Mouse (Mus musculus): Measurements from ENCODE around the gene Tmem235. TPM values are rescaled to one million over a fixed set of nuclear protein-coding genes. Genes with fewer than 3 reads are reported as not detected.
"Not testable (repeated sequence)": the region's sequence is repeated elsewhere in the genome, so short reads cannot be mapped to it uniquely, and the experiment has no call there.

Gene Tmem235
- not detected in 2 replicates for polyA plus RNA-seq (2014; fragmentation: Nextera tagmentation; extraction: Ambion mirVana)

DNA sequence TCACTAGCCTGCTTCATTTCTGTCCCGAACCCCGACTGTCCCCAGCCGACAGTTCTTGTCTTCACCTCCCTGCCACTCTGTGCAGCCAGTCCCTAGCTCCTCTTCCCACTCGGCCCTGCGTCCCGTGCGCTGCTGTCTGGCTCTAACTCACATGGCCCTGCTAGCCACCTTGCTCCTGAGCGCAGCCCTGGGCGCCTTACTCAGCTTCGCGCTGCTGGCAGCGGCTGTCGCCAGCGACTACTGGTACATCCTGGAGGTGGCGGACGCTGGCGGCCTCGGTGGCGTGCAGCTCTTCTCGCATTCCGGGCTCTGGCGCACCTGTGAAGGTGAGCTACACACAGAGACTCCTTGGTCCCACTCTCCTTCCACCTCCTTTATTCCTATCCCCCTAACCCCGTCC is at the start of gene Tmem235:
Tmem235 (plus strand) TSS at position 152 of the 400 bp plus-strand sequence.
- H3K4me2 ChIP-seq (ENCODE audit: low read depth, low read length), result peak within 1 kb of the TSS; percentile 31
- peaks cover 20% of the 10 kb centered on the region for H3K36me3 ChIP-seq (ENCODE audit: control insufficient read depth, insufficient read depth, low read length)
- WGBS, result 3% methylated on average over 23 of the region's 23 CpGs
- peak within 1 kb of the TSS; percentile 31; the same call in 1 of the 2 replicates for H3K9ac ChIP-seq (ENCODE audit: low read depth, low read length)
- DNase-seq (ENCODE audit: low spot score) (no peak), ATAC-seq (ENCODE audit: low read depth) (no peak)
- peaks cover 8% of the 10 kb centered on the region; the same call in 1 of the 2 replicates for H3K4me1 ChIP-seq (ENCODE audit: control insufficient read depth, insufficient read depth, low read length)
- peaks cover 39% of the 10 kb centered on the region for H3K27me3 ChIP-seq (replicated peaks; ENCODE audit: control insufficient read depth, insufficient read depth, low read length)
- no peaks in the 10 kb centered on the region for H3K9me3 ChIP-seq (ENCODE audit: control insufficient read depth, low read length)
- peak within 1 kb of the TSS; percentile 5; the same call in 1 of the 2 replicates for H3K4me3 ChIP-seq (ENCODE audit: low read depth, low read length)
- H3K27ac ChIP-seq (replicated peaks; ENCODE audit: low read depth, low read length), result no peak within 1 kb of the TSS

DNA sequence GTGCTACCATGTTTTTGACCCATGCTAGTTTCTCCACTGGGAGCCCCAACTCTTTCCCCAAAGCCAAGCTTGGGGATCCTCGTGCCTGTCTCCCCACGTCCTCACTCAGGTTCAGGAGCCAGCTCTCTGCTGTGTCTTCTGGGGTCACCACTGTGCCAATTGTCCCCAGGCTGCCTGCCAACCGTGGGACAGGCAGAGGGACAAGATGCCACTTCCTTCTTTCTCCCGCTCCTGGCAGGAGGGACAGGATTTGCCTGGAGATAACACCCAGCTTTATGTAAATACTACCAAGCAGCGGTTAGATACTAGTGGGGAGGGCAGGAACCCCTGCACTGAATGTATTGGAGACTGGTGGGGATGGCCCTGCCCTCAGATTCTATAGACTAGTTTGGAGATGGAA is 46.7 kb upstream of the Tmem235 start:
- 85% methylated on average over 5 of the region's 5 CpGs for WGBS
- Histone ChIP-seq H3K9me3 (ENCODE audit: control insufficient read depth, low read length) (no peaks in the 10 kb centered on the region), H3K4me1 (ENCODE audit: control insufficient read depth, insufficient read depth, low read length) (peaks cover 5% of the 10 kb centered on the region; the same call in 1 of the 2 replicates), H3K27ac (replicated peaks; ENCODE audit: low read depth, low read length) (no peak overlapping the region), H3K27me3 (replicated peaks; ENCODE audit: control insufficient read depth, insufficient read depth, low read length) (no peaks in the 10 kb centered on the region), H3K9ac (ENCODE audit: low read depth, low read length) (no peak overlapping the region), H3K36me3 (ENCODE audit: control insufficient read depth, insufficient read depth, low read length) (peaks cover 51% of the 10 kb centered on the region), H3K4me2 (ENCODE audit: low read depth, low read length) (no peak overlapping the region), H3K4me3 (ENCODE audit: low read depth, low read length) (no peak overlapping the region)
- no peak for DNase-seq (ENCODE audit: low spot score)
- no peak for ATAC-seq (ENCODE audit: low read depth)

DNA sequence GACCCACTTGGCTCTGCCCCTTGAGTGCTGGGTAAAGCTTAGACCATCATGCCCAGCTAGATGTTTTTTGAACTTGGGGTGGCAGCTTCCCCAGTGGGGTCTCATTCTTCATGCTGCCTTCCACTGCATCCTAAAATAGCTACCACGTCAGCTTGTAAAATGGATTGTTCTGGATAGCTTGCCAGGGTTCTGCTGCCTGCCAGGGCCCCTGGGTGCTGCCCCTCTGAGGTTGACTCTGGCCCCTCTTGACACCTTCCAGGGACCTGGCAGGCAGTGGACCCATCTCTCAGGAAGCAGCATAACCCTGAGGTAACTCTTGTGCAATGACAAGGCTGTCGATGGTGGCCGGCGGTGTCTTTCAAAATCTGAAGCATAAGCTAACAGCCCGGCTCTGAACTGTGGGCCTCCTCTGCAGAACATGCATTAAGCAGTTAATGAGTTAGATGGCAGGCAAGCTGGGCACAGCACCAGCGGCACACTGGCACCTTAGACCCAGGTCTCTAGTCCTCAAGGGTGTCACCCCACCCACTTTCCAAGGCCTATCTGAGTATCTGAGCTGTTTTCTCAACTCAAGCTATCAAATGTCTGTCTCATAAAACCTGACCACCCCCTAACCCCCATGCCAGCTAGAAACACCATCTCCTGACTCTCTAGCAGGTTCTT is 45.7 kb upstream of the Tmem235 start:
- H3K27ac ChIP-seq (replicated peaks; ENCODE audit: low read depth, low read length), result no peak overlapping the region
- no peak overlapping the region for H3K9ac ChIP-seq (ENCODE audit: low read depth, low read length)
- H3K4me1 ChIP-seq (ENCODE audit: control insufficient read depth, insufficient read depth, low read length), result peaks cover 5% of the 10 kb centered on the region; the same call in 1 of the 2 replicates
- no peak for DNase-seq (ENCODE audit: low spot score)
- no peak overlapping the region for H3K4me3 ChIP-seq (ENCODE audit: low read depth, low read length)
- H3K36me3 ChIP-seq (ENCODE audit: control insufficient read depth, insufficient read depth, low read length), result peaks cover 61% of the 10 kb centered on the region
- 88% methylated on average over 6 of the region's 6 CpGs for WGBS
- no peaks in the 10 kb centered on the region for H3K27me3 ChIP-seq (replicated peaks; ENCODE audit: control insufficient read depth, insufficient read depth, low read length)
- no peak for ATAC-seq (ENCODE audit: low read depth)
- H3K9me3 ChIP-seq (ENCODE audit: control insufficient read depth, low read length), result no peaks in the 10 kb centered on the region
- no peak overlapping the region for H3K4me2 ChIP-seq (ENCODE audit: low read depth, low read length)

DNA sequence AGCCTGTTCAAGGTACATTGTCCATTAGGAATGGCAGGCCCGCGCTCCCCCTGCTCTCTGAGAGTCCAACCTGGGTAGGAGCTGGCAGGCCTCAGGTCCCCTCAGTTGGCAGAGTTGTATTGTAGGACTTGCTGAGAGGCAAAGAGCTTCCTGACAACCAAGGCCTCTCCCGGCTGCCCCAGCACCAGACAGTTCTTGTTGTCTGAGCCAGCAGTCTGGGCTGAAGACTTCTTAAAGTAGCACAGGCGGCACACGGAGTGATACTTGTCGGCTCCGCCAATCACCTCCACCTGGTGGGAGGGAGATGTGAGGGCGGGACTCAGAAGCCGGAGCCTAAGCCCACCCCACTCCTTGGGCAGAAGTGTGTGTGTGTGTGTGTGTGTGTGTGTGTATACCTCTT is 44.7 kb upstream of the Tmem235 start:
- H3K4me1 ChIP-seq (ENCODE audit: control insufficient read depth, insufficient read depth, low read length); H3K9me3 ChIP-seq (ENCODE audit: control insufficient read depth, low read length); H3K4me3 ChIP-seq (ENCODE audit: low read depth, low read length); ATAC-seq (ENCODE audit: low read depth); H3K27me3 ChIP-seq (replicated peaks; ENCODE audit: control insufficient read depth, insufficient read depth, low read length); H3K4me2 ChIP-seq (ENCODE audit: low read depth, low read length); H3K27ac ChIP-seq (replicated peaks; ENCODE audit: low read depth, low read length); H3K9ac ChIP-seq (ENCODE audit: low read depth, low read length); DNase-seq (ENCODE audit: low spot score): not testable (repeated sequence)
- 83% methylated on average over 3 of the region's 9 CpGs for WGBS
- H3K36me3 ChIP-seq (ENCODE audit: control insufficient read depth, insufficient read depth, low read length), result peaks cover 69% of the 10 kb centered on the region

DNA sequence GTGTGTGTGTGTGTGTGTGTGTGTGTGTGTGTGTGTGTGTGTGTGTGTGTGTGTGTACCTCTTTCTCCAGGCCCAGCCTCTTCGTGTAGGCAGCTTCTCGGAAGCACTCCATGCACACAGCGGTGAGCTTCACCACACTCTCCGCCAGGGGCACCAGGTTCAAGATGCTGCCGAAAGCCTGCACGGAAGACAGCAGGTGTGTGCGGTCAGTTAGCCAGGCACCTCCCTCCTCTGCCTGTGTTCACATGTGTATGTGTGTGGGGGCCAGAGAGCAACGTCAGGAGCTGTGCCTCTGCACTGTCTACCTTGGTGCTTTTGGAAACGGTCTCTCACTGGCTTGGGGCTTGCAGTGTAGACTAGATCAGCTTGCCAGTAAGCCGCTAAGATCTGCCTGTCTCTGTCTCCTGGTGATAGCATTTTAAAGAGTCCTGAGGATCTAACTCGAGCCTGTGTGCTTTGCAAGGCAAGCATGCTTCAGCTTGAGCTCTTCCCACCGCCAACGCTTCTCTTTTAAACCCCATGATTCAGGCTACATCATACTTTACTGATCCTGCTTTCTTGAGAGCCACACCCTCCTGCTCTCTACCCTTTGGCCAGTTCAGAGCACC is 44.1 kb upstream of the Tmem235 start:
- DNase-seq (ENCODE audit: low spot score) (no peak), ATAC-seq (ENCODE audit: low read depth) (no peak)
- no peaks in the 10 kb centered on the region for H3K27me3 ChIP-seq (replicated peaks; ENCODE audit: control insufficient read depth, insufficient read depth, low read length)
- no peak overlapping the region for H3K4me2 ChIP-seq (ENCODE audit: low read depth, low read length)
- H3K36me3 ChIP-seq (ENCODE audit: control insufficient read depth, insufficient read depth, low read length), result peaks cover 75% of the 10 kb centered on the region
- H3K4me3 ChIP-seq (ENCODE audit: low read depth, low read length), result no peak overlapping the region
- 82% methylated on average over 10 of the region's 13 CpGs for WGBS
- no peaks in the 10 kb centered on the region for H3K4me1 ChIP-seq (ENCODE audit: control insufficient read depth, insufficient read depth, low read length)
- no peak overlapping the region for H3K9ac ChIP-seq (ENCODE audit: low read depth, low read length)
- no peak overlapping the region for H3K27ac ChIP-seq (replicated peaks; ENCODE audit: low read depth, low read length)
- no peaks in the 10 kb centered on the region for H3K9me3 ChIP-seq (ENCODE audit: control insufficient read depth, low read length)

DNA sequence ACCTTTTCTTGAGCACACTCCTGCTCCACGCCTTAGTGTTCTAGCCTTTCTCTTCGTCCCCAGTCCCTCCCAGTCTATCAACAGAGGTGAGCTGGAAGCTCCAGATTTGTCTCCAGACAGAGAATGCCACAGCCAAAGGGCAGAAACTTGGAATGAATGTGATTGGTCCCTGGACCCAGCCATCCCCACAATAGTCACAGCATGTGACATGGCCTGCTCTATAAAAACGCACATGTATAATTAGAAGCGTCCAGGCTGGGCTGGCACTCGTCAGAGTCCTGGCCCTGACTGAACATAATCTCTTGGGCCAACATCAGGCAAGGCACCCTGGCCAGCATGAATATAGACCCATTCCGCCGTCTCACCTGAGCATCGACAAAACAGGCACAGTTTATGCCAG is 41.5 kb upstream of the Tmem235 start:
- no peaks in the 10 kb centered on the region for H3K9me3 ChIP-seq (ENCODE audit: control insufficient read depth, low read length)
- no peak overlapping the region for H3K9ac ChIP-seq (ENCODE audit: low read depth, low read length)
- WGBS, result 80% methylated on average over 8 of the region's 8 CpGs
- no peaks in the 10 kb centered on the region for H3K27me3 ChIP-seq (replicated peaks; ENCODE audit: control insufficient read depth, insufficient read depth, low read length)
- H3K27ac ChIP-seq (replicated peaks; ENCODE audit: low read depth, low read length), result no peak overlapping the region
- H3K4me3 ChIP-seq (ENCODE audit: low read depth, low read length), result no peak overlapping the region
- no peak for ATAC-seq (ENCODE audit: low read depth)
- DNase-seq (ENCODE audit: low spot score), result no peak
- peaks cover 7% of the 10 kb centered on the region; the same call in 1 of the 2 replicates for H3K4me1 ChIP-seq (ENCODE audit: control insufficient read depth, insufficient read depth, low read length)
- H3K36me3 ChIP-seq (ENCODE audit: control insufficient read depth, insufficient read depth, low read length), result peaks cover 67% of the 10 kb centered on the region
- H3K4me2 ChIP-seq (ENCODE audit: low read depth, low read length), result no peak overlapping the region

DNA sequence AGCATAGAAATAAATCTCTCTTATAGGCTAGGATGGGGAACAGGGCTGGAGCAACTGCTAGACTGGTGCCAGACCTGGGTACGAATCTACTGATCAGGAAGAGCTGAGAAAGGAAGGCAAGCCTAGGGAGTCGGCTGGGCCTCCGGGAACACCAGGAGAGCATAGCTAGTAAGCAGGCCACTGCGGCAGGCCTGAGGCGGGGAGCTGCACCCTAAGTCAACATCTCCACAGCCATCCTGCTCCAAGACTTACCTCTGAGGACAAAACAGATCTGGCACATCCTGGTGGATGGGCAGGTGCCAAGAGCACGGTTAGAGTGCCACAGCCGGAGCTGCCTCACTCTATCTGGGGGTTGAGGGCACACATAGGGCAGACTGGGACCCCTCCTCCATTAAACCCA is 40.4 kb upstream of the Tmem235 start:
- H3K27me3 ChIP-seq (replicated peaks; ENCODE audit: control insufficient read depth, insufficient read depth, low read length), result no peaks in the 10 kb centered on the region
- DNase-seq (ENCODE audit: low spot score) (no peak), ATAC-seq (ENCODE audit: low read depth) (no peak)
- 94% methylated on average over 7 of the region's 7 CpGs for WGBS
- peaks cover 67% of the 10 kb centered on the region for H3K36me3 ChIP-seq (ENCODE audit: control insufficient read depth, insufficient read depth, low read length)
- no peak overlapping the region for H3K4me2 ChIP-seq (ENCODE audit: low read depth, low read length)
- H3K9ac ChIP-seq (ENCODE audit: low read depth, low read length), result no peak overlapping the region
- no peaks in the 10 kb centered on the region for H3K9me3 ChIP-seq (ENCODE audit: control insufficient read depth, low read length)
- H3K4me1 ChIP-seq (ENCODE audit: control insufficient read depth, insufficient read depth, low read length), result peaks cover 7% of the 10 kb centered on the region; the same call in 1 of the 2 replicates
- no peak overlapping the region for H3K4me3 ChIP-seq (ENCODE audit: low read depth, low read length)
- no peak overlapping the region for H3K27ac ChIP-seq (replicated peaks; ENCODE audit: low read depth, low read length)

DNA sequence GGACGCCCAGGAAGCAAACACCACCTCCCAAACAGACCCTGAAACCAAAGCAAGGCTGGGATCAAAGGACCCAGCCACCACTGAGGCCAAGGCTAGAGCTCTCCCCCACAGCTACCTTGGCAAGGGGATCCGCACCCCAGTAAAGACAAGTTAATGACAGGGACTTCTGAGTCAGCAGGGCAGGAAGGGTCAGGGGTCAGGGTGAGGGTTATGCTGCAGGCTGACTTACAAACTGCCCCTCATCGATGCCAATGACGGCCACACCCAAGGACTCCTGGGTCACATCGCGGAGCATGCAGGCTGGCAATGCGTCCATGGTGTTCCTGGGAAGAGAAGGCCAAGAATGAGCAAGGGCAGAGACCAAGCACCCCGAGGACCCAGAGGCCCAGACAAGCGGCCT is 38.7 kb upstream of the Tmem235 start:
- H3K4me1 ChIP-seq (ENCODE audit: control insufficient read depth, insufficient read depth, low read length), result peaks cover 13% of the 10 kb centered on the region; the same call in 1 of the 2 replicates
- no peaks in the 10 kb centered on the region for H3K27me3 ChIP-seq (replicated peaks; ENCODE audit: control insufficient read depth, insufficient read depth, low read length)
- H3K9ac ChIP-seq (ENCODE audit: low read depth, low read length), result no peak overlapping the region
- H3K4me3 ChIP-seq (ENCODE audit: low read depth, low read length), result no peak overlapping the region
- H3K27ac ChIP-seq (replicated peaks; ENCODE audit: low read depth, low read length), result no peak overlapping the region
- ATAC-seq (ENCODE audit: low read depth) (no peak), DNase-seq (ENCODE audit: low spot score) (no peak)
- peaks cover 53% of the 10 kb centered on the region for H3K36me3 ChIP-seq (ENCODE audit: control insufficient read depth, insufficient read depth, low read length)
- WGBS, result 86% methylated on average over 9 of the region's 9 CpGs
- H3K4me2 ChIP-seq (ENCODE audit: low read depth, low read length), result no peak overlapping the region
- H3K9me3 ChIP-seq (ENCODE audit: control insufficient read depth, low read length), result no peaks in the 10 kb centered on the region

Data from embryonic facial prominence, embryonic 14.5 days (tissue).